Mouse (Mus musculus): Measurements from ENCODE around the gene Ralgapa1.

GRCm38 (mm10) chr12:55623254-55623653 lies 197.7 kb downstream of the Ralgapa1 start:
- TF ChIP-seq GATA1 (IDR thresholded peaks at IDR 0.05; ENCODE audit: borderline replicate concordance, low read length) = no peak
- no peak for TF ChIP-seq FLI1 (IDR thresholded peaks at IDR 0.05; ENCODE audit: low read length)

Measured in megakaryocyte, embryonic 14.5 days (primary cell).